In the genomic region with DNA sequence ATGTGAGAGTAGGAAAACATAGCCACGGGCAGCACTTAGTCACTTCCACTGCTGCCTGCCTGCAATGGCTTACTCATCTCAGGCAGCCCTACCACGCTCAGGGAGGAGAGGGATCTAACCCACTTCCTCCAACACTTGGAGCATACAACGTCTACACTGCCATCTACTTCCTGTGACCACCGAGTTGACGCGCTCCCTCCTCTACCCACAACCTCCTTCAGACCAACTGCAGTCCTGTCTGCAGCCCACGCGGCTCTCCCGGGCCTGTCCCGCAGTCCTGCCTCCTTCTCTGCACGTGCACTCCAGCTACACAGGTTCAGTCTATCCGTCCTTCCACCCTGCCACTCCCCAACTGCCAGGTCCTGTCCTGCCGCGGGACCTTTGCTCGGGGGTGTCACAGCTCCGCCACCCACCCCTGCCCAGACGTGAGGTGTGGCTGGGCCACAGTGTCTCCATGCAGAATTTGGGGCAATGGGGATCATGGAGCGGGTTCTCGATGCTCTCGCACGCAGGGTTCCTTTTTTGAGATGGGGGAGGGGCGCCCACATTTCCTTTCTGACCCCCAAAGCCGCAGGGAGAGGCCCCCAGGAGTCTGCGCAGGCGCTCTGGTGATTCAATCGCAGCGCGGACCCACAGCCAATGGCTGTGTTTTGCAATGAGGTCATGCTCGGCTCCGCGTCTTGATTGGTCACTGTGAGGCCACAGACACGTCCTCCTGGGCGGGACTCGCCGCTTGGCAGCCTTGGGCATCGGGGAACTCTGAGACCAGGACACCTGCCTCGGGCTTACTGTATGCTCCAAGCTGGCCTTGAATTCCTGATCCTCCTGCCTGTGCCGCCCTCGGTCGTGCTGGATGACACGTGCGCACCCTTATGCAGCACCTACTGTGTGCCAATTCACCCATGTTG, we compare ENCODE assay signal across 8 mouse cellular contexts. TPM values are rescaled to one million over a fixed set of nuclear protein-coding genes. Genes with fewer than 3 reads are reported as not detected.
A peak's percentile ranks its signal among the peaks of the same experiment; 100 is the strongest.
DNase-seq lines count a peak whose midpoint lies in the region; ATAC-seq lines count a peak whose summit lies in the region.

No protein-coding gene starts in this region.

- H3K27ac ChIP-seq in heart, embryonic 10.5 days: peak overlapping the region; percentile 94
- H3K27ac ChIP-seq in kidney, embryonic 15.5 days: peak overlapping the region; percentile 92

- 0 out of 2 replicates have a peak, but pooled peaks cover 4% of the 10 kb centered on the region for H3K36me3 ChIP-seq in heart, embryonic 10.5 days
- H3K36me3 ChIP-seq in kidney, embryonic 15.5 days: no peaks in the 10 kb centered on the region

- peaks cover 36% of the 10 kb centered on the region for H3K4me1 ChIP-seq in heart, embryonic 10.5 days
- H3K4me1 ChIP-seq in kidney, embryonic 15.5 days: peaks cover 42% of the 10 kb centered on the region

- peak overlapping the region; percentile 98 for H3K4me2 ChIP-seq in kidney, embryonic 15.5 days

- peak; percentile 65 for ATAC-seq in erythroblast, adult 5-6 weeks (replicated peaks; ENCODE audit: low FRiP score, poor library complexity, severe bottlenecking)
- peak; percentile 94 for ATAC-seq in kidney, embryonic 15.5 days (replicated peaks; ENCODE audit: low FRiP score)
- ATAC-seq in monocyte, adult 5-6 weeks (replicated peaks; ENCODE audit: insufficient number of reproducible peaks, low FRiP score, low TSS enrichment, poor library complexity, severe bottlenecking): peak; percentile 97

- under 1% methylated on average over 42 of the region's 42 CpGs for WGBS in heart, embryonic 10.5 days
- under 1% methylated on average over 42 of the region's 42 CpGs for WGBS in kidney, embryonic 15.5 days

- peak; percentile 83 to 84 for DNase-seq in B cell, adult 2 months
- DNase-seq in brain, adult 2 months (ENCODE audit: low read depth, low spot score): peak; percentile 99
- peak; percentile 97 for DNase-seq in heart, embryonic 10.5 days (ENCODE audit: low spot score)
- peak; percentile 90 for DNase-seq in liver
- DNase-seq in spleen, postnatal 4 days (ENCODE audit: low spot score in 2 of 2): peak; percentile 82 to 89

- peaks cover 7% of the 10 kb centered on the region for H3K9me3 ChIP-seq in heart, embryonic 10.5 days
- peaks cover 4% of the 10 kb centered on the region; the same call in 1 of the 2 replicates for H3K9me3 ChIP-seq in kidney, embryonic 15.5 days (replicated peaks)

- H3K27me3 ChIP-seq in heart, embryonic 10.5 days (ENCODE audit: insufficient read depth, poor library complexity, severe bottlenecking): peaks cover 41% of the 10 kb centered on the region
- H3K27me3 ChIP-seq in kidney, embryonic 15.5 days: peaks cover 36% of the 10 kb centered on the region

- H3K9ac ChIP-seq in kidney, embryonic 15.5 days: peak overlapping the region; percentile 87

- peak overlapping the region; percentile 77 for H3K4me3 ChIP-seq in heart, embryonic 10.5 days
- H3K4me3 ChIP-seq in kidney, embryonic 15.5 days (replicated peaks): peak overlapping the region; percentile 67

RNA-seq across cellular contexts. Expression of a gene that starts 4.8 kb away (rescaled TPM):
- not detected in 2 replicates for total RNA-seq in erythroblast, adult 5-6 weeks (2015; ENCODE audit: low replicate concordance)
- total RNA-seq in erythroblast, adult 5-6 weeks (2017; ENCODE audit: low replicate concordance): not detected in 2 replicates
- not detected in 2 replicates for polyA plus RNA-seq in heart, embryonic 10.5 days (2016; fragmentation: Nextera tagmentation; extraction: Ambion mirVana)
- not detected in 2 replicates for polyA plus RNA-seq in kidney, embryonic 15.5 days (2015; fragmentation: Nextera tagmentation; extraction: Ambion mirVana)
- not detected in 3 replicates for total RNA-seq in monocyte, adult 5-6 weeks (2017)

RNA-seq across cellular contexts. Expression of a gene that starts 31.1 kb away (rescaled TPM):
- total RNA-seq in erythroblast, adult 5-6 weeks (2015; ENCODE audit: low replicate concordance): 4.8 and 7.3 TPM in 2 replicates
- total RNA-seq in erythroblast, adult 5-6 weeks (2017; ENCODE audit: low replicate concordance): 2.0 and 8.1 TPM in 2 replicates
- polyA plus RNA-seq in heart, embryonic 10.5 days (2016; fragmentation: Nextera tagmentation; extraction: Ambion mirVana): 50.4 and 73.5 TPM in 2 replicates
- polyA plus RNA-seq in kidney, embryonic 15.5 days (2015; fragmentation: Nextera tagmentation; extraction: Ambion mirVana): 81.5 and 95.6 TPM in 2 replicates
- total RNA-seq in monocyte, adult 5-6 weeks (2017): 15.5 to 40.8 TPM (median 16.3 TPM) in 3 replicates

RNA-seq across cellular contexts. Expression of a gene that starts 46.8 kb away (rescaled TPM):
- 1.5 and 2.5 TPM in 2 replicates for total RNA-seq in erythroblast, adult 5-6 weeks (2015; ENCODE audit: low replicate concordance)
- 0.84 and 1.5 TPM in 2 replicates for total RNA-seq in erythroblast, adult 5-6 weeks (2017; ENCODE audit: low replicate concordance)
- 0.33 and 0.50 TPM in 2 replicates for polyA plus RNA-seq in heart, embryonic 10.5 days (2016; fragmentation: Nextera tagmentation; extraction: Ambion mirVana)
- polyA plus RNA-seq in kidney, embryonic 15.5 days (2015; fragmentation: Nextera tagmentation; extraction: Ambion mirVana): 1.2 and 1.4 TPM in 2 replicates
- 1.2 to 2.0 TPM (median 1.4 TPM) in 3 replicates for total RNA-seq in monocyte, adult 5-6 weeks (2017)

Comparison
In these comparisons a context has a peak if more than half of its experiments do, and no peak if none do; other contexts are left out.
1. Peak in every context shown above with its lines: DNase-seq, ATAC-seq, H3K4me3 ChIP-seq and H3K27ac ChIP-seq.